Mouse (Mus musculus) E14TG2a.4 (cell line): ENCODE measurements around the gene Ccdc9.
"Not testable (repeated sequence)": the region's sequence is repeated elsewhere in the genome, so short reads cannot be mapped to it uniquely, and the experiment has no call there.

Source experiments
- H3K27me3 ChIP-seq: 2 replicates; pipeline ENCODE4 v1.6.1; 2014; ENCODE audit warnings: low read length, control low read depth; ENCODE audit not compliant: insufficient read depth
- H3K36me3 ChIP-seq: 2 replicates; pipeline ENCODE4 v1.6.1; 2014; ENCODE audit warnings: low read length, control low read depth; ENCODE audit not compliant: insufficient read depth
- H3K4me1 ChIP-seq: replicated peaks from 2 replicates; pipeline ENCODE4 v1.6.1; 2014; ENCODE audit warnings: low read depth, low read length, control low read depth
- H3K4me3 ChIP-seq: replicated peaks from 2 replicates; pipeline ENCODE4 v1.5.1; 2014; ENCODE audit warnings: mild to moderate bottlenecking, low read length
- H3K9me3 ChIP-seq: 2 replicates; pipeline ENCODE4 v1.6.1; 2014; ENCODE audit warnings: low read length, control low read depth
- CTCF ChIP-seq: conservative IDR thresholded peaks from 2 replicates; pipeline ENCODE4 v1.5.1; 2014; ENCODE audit warnings: low read length
- NANOG ChIP-seq: IDR thresholded peaks from 2 replicates; pipeline ENCODE4 v1.6.1; 2014; ENCODE audit warnings: borderline replicate concordance, low read length, mixed read lengths
- POU5F1 ChIP-seq: IDR thresholded peaks from 2 replicates; pipeline ENCODE4 v1.6.1; 2014; ENCODE audit warnings: low read length, borderline replicate concordance

Gene Ccdc9

GRCm38 (mm10) chr7:16309318-16310019 is 22.9 kb upstream of the Ccdc9 start:
- H3K36me3 ChIP-seq, result peaks cover 6% of the 10 kb centered on the region
- peak overlapping the region; percentile 100 for H3K4me3 ChIP-seq
- TF ChIP-seq POU5F1 (no peak), NANOG (no peak), CTCF (no peak)
- peaks cover 15% of the 10 kb centered on the region for H3K27me3 ChIP-seq
- H3K9me3 ChIP-seq, result no peaks in the 10 kb centered on the region
- peaks cover 49% of the 10 kb centered on the region for H3K4me1 ChIP-seq

- Histone ChIP-seq H3K36me3 (peaks cover 2% of the 10 kb centered on the region; the same call in 1 of the 2 replicates), H3K4me1 (peaks cover 46% of the 10 kb centered on the region), H3K4me3 (peak overlapping the region; percentile 100), H3K27me3 (peaks cover 15% of the 10 kb centered on the region), H3K9me3 (no peaks in the 10 kb centered on the region)
- TF ChIP-seq CTCF (no peak), POU5F1 (no peak)
Measured at GRCm38 (mm10) chr7:16308555-16309317, 22.1 kb upstream of the Ccdc9 start.

DNA sequence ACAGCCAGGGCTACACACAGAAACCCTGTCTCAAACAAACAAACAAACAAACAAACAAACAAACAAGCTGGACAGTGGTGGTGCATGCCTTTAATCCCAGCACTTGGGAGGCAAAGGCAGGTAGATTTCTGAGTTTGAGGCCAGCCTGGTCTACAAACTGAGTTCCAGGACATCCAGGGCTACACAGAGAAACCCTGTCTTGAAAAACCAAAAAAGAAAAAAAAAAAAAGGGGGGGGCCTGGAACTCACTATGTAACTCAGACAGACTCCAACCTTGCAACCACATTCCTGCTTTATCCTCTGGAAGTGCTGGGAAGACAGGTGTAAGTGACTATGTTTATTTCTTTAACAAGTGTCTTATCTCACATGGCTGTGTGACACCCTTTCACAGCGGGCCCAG is 21.5 kb upstream of the Ccdc9 start, which contains the start of gene Bbc3:
Gene Bbc3, plus strand, starts transcription at position 301 of the 400 bp plus-strand sequence.
- Histone ChIP-seq H3K27me3 (peaks cover 15% of the 10 kb centered on the region), H3K4me3 (peak within 1 kb of the TSS; percentile 100), H3K4me1 (peaks cover 43% of the 10 kb centered on the region)
- H3K9me3 ChIP-seq, H3K36me3 ChIP-seq: not testable (repeated sequence)

DNA sequence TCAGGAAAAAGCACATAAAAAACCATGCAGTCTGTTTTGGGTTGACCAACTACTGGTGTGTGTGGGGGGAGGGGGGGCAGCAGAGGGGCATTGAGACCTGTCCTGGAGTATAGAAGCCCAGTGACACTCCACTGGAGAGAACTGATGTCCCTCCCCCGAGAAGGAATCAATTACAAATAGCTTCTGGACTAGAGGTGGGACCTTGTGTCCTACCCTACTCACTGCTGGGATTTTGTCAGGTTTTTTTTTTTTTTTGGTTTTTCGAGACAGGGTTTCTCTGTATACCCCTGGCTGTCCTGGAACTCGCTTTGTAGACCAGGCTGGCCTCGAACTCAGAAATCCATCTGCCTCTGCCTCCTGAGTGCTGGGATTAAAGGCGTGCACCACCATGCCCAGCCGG is 20.5 kb upstream of the Ccdc9 start:
- Histone ChIP-seq H3K27me3 (peaks cover 15% of the 10 kb centered on the region), H3K4me1 (peaks cover 34% of the 10 kb centered on the region)
- not testable (repeated sequence) for H3K9me3 ChIP-seq, H3K36me3 ChIP-seq, H3K4me3 ChIP-seq

GRCm38 (mm10) chr7:16299419-16300035 is 12.9 kb upstream of the Ccdc9 start:
- peaks cover 7% of the 10 kb centered on the region for H3K27me3 ChIP-seq
- peaks cover 46% of the 10 kb centered on the region for H3K4me1 ChIP-seq
- peak overlapping the region; percentile 76 for H3K4me3 ChIP-seq
- no peaks in the 10 kb centered on the region for H3K9me3 ChIP-seq
- TF ChIP-seq NANOG (no peak), POU5F1 (no peak), CTCF (no peak)
- no peaks in the 10 kb centered on the region for H3K36me3 ChIP-seq

- no peaks in the 10 kb centered on the region for H3K36me3 ChIP-seq
- TF ChIP-seq CTCF, result no peak
- TF ChIP-seq POU5F1, result no peak
- no peak for TF ChIP-seq NANOG
- H3K27me3 ChIP-seq, result peaks cover 7% of the 10 kb centered on the region
- 0 out of 2 replicates have a peak overlapping the region, but pooled peaks have one; percentile 76 for H3K4me3 ChIP-seq
- peaks cover 46% of the 10 kb centered on the region for H3K4me1 ChIP-seq
- H3K9me3 ChIP-seq, result no peaks in the 10 kb centered on the region
Measured at GRCm38 (mm10) chr7:16298927-16299326, 12.3 kb upstream of the Ccdc9 start.

DNA sequence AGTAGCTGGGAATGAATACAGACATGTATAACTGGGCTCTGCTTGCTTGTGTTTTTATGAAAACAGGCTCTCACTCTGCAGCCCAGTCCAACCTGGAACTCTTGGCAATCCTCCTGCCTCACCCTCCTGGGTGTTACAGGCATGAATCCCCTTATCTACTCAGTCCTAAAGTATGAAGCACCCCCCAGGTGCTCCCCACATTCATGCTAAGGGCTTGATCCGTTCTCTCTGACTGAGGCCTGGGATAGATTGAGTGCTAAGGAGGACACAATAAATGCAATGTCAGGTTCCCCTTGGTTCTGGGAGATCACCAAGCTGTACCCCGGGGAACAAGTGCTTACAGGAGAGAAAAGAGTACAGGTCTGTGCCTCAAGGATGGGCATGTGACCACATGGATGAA is 11.0 kb upstream of the Ccdc9 start:
- no peak for TF ChIP-seq POU5F1
- no peak for TF ChIP-seq NANOG
- TF ChIP-seq CTCF, result no peak
- Histone ChIP-seq H3K4me1 (peaks cover 46% of the 10 kb centered on the region), H3K4me3 (peak overlapping the region; percentile 43; the same call in 1 of the 2 replicates), H3K9me3 (no peaks in the 10 kb centered on the region), H3K36me3 (no peaks in the 10 kb centered on the region), H3K27me3 (peaks cover 7% of the 10 kb centered on the region)

GRCm38 (mm10) chr7:16296766-16297390 is 10.3 kb upstream of the Ccdc9 start:
- Histone ChIP-seq H3K9me3 (no peaks in the 10 kb centered on the region), H3K27me3 (peaks cover 7% of the 10 kb centered on the region), H3K4me1 (peaks cover 46% of the 10 kb centered on the region), H3K4me3 (peak overlapping the region; percentile 43; the same call in 1 of the 2 replicates), H3K36me3 (no peaks in the 10 kb centered on the region)
- TF ChIP-seq POU5F1 (no peak), CTCF (0 out of 2 replicates have a peak, but pooled peaks have one; percentile 10), NANOG (no peak)
